Mouse (Mus musculus) kidney, adult 2 months (tissue): ENCODE measurements around the gene Cpt2. TPM values are rescaled to one million over a fixed set of nuclear protein-coding genes. Genes with fewer than 3 reads are reported as not detected.

Experiments used
- DNase-seq: peaks from one replicate; pipeline ENCODE4 v3.0.0; 2021
- H3K27ac ChIP-seq: fragments of 200-500 bp; 2 replicates; pipeline ENCODE4 v1.5.1; 2012; ENCODE audit warnings: low read depth, low read length, control low read depth, inconsistent platforms; ENCODE audit not compliant: insufficient read depth
- H3K27me3 ChIP-seq: fragments of 200-500 bp; replicated peaks from 2 replicates; pipeline ENCODE4 v1.6.1; 2012; ENCODE audit warnings: mild to moderate bottlenecking, moderate library complexity, low read length, inconsistent platforms; ENCODE audit not compliant: control insufficient read depth, insufficient read depth
- H3K36me3 ChIP-seq: fragments of 200-500 bp; 2 replicates; pipeline ENCODE4 v1.6.1; 2012; ENCODE audit warnings: mild to moderate bottlenecking, moderate library complexity, low read length, inconsistent platforms; ENCODE audit not compliant: control insufficient read depth, insufficient read depth
- H3K4me1 ChIP-seq: fragments of 200-500 bp; 2 replicates; pipeline ENCODE4 v1.6.1; 2011; ENCODE audit warnings: low read length; ENCODE audit not compliant: control insufficient read depth, insufficient read depth
- H3K4me3 ChIP-seq: fragments of 200-500 bp; 2 replicates; pipeline ENCODE4 v1.5.1; 2011; ENCODE audit warnings: mild to moderate bottlenecking, low read depth, low read length, control low read depth; ENCODE audit not compliant: insufficient read depth
- CTCF ChIP-seq: fragments of 200-500 bp; conservative IDR thresholded peaks from 2 replicates; pipeline ENCODE4 v1.5.1; 2011; ENCODE audit warnings: low read depth, mild to moderate bottlenecking, control low read depth, low read length, moderate library complexity, mixed read lengths; ENCODE audit not compliant: insufficient read depth, insufficient read length
- POLR2A ChIP-seq: fragments of 200-500 bp; IDR thresholded peaks from one replicate; pipeline ENCODE4 v1.6.1; 2011; ENCODE audit warnings: low read depth, low read length, control low read depth
- WGBS: fragments of 180-500 bp; shearing (Covaris S2); methylation state at CpG from one replicate; pipeline ENCODE4 v1.1.7; 2018; 5-methylcytosine and 5-hydroxymethylcytosine counted together
- polyA plus RNA-seq: library from polyadenylated mRNA; depleted of rRNA; stranded (reverse); fragments of >200 nt; gene quantifications from 2 replicates; pipeline ENCODE4 v1.2.3, GENCODE M21; 2012; rRNA removed

The Cpt2 gene
- polyA plus RNA-seq, 1 experiment = 169 TPM

DNA sequence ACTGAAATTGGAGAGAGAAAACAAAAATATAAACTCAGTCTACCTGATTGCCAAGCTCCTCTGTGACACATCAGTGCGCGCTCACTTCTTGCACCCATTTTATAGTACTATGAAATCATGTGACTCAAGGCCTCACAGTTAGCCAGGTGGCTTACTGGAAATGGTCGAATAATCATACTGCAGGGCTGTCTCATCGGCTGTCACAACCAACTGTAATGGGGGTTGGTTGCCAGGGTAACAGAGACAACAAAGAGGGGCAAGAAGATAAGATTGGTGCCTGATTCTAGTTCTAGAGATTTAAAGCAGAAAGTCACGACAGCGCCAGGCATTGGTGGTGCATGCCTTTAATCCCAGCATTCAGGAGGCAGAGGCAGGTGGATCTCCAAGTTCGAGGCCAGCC lies 64.4 kb downstream of the Cpt2 start:
- H3K36me3 ChIP-seq = no peaks in the 10 kb centered on the region
- H3K27me3 ChIP-seq = no peaks in the 10 kb centered on the region
- TF ChIP-seq POLR2A (no peak), CTCF (no peak)
- 89% methylated on average over 7 of the region's 7 CpGs for WGBS
- no peak for DNase-seq
- H3K4me3 ChIP-seq = no peak overlapping the region
- H3K27ac ChIP-seq = no peak overlapping the region
- no peaks in the 10 kb centered on the region for H3K4me1 ChIP-seq

DNA sequence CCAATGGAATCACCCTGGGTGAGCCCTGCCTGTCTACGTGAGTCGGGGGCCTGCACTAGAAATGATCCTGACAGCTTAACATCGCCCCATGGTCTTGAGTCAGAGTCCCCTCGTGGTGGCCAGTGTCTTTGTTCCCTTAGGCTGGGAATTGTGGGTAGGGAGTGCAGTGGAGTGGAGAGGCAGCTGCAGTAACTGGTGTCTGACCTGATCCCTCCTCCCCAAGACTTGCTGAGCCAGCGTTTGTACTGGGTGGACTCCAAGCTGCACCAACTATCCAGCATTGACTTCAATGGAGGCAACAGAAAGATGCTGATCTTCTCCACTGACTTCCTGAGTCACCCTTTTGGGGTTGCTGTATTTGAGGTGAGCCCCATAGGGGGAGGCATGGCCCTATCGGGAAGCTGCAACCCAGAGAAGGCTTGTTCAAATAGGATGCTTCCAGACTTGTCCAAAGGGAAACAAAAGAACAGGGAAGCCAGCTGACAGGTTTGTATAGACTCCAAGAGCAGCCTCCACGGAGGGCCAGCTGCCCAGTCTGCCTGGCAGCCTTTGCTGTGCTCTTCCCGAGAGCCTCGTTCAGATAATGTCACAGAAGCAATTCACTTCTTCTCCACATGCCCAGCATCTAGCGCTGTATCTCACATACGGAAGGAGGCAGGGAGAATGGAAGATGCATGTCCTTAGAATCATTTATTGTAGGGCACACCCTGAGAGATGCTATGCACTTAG lies 66.3 kb downstream of the Cpt2 start:
- Histone ChIP-seq H3K27ac (no peak overlapping the region), H3K36me3 (no peaks in the 10 kb centered on the region), H3K4me1 (no peaks in the 10 kb centered on the region), H3K4me3 (no peak overlapping the region), H3K27me3 (no peaks in the 10 kb centered on the region)
- DNase-seq = no peak
- no peak for TF ChIP-seq CTCF
- TF ChIP-seq POLR2A = no peak
- 77% methylated on average over 11 of the region's 11 CpGs for WGBS

Other genes with a start within 250 kb of the Cpt2 start
- gene Dmrtb1, start 239.4 kb downstream of the Cpt2 start, polyA plus RNA-seq = 0.11 and 0.20 TPM in 2 replicates
- gene Lrp8, start 121.3 kb downstream of the Cpt2 start, polyA plus RNA-seq = 2.8 and 3.6 TPM in 2 replicates
- gene Magoh, start 43.9 kb downstream of the Cpt2 start, polyA plus RNA-seq = 43.9 and 68.8 TPM in 2 replicates
- gene 0610037L13Rik, start 33.8 kb downstream of the Cpt2 start, polyA plus RNA-seq = 36.4 and 45.9 TPM in 2 replicates
- gene Slc1a7, start 44.7 kb upstream of the Cpt2 start, polyA plus RNA-seq = 0.03 and 0.16 TPM in 2 replicates
- 29.8 and 30.4 TPM in 2 replicates for gene Podn, start 172.8 kb upstream of the Cpt2 start, polyA plus RNA-seq
- gene Scp2, start 221.4 kb upstream of the Cpt2 start, polyA plus RNA-seq = 532 and 670 TPM in 2 replicates
- 220 and 261 TPM in 2 replicates for gene Echdc2, start 241.8 kb upstream of the Cpt2 start, polyA plus RNA-seq